Mouse (Mus musculus) heart, adult 11 months (tissue): ENCODE results near the gene Gm5426.
A peak's percentile ranks its signal among the peaks of the same experiment; 100 is the strongest.

ENCODE experiments used
- DNase-seq: peaks from one replicate; pipeline ENCODE4 v3.0.0; 2022

The Gm5426 gene

GRCm38 (mm10) chr10:96139274-96139673 is 2.9 kb downstream of the Gm5426 start:
- peak; percentile 90 for DNase-seq

- peak; percentile 45 for DNase-seq
Measured at GRCm38 (mm10) chr10:96146578-96146977, 10.2 kb downstream of the Gm5426 start.

DNA sequence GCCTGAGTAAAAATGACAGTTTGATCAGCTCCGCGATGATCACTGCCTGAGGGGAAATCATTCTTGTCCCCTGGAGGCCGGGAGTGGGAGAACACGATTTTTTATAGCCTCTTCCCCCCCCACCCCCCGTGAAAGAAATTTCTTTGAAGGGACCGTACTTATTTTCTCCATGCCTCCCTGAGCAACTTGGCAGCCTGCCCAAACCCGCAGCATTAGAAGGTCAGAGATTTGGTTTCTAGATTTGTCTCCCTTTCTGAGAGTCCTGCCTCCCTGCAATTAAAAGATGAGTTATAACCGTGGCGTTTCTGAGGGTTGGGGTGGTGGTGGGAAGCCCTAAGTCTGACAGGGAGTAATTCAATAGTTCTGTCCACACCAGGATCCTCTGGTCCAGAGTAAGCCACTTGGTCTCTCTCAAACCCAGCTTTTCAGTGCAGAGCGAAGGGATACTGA is 11.9 kb downstream of the Gm5426 start:
- peak; percentile 62 for DNase-seq

GRCm38 (mm10) chr10:96150401-96151116 is 14.2 kb downstream of the Gm5426 start:
- DNase-seq: peak; percentile 95

- DNase-seq: peak; percentile 42
Measured at GRCm38 (mm10) chr10:96153315-96153714, 16.9 kb downstream of the Gm5426 start.

DNA sequence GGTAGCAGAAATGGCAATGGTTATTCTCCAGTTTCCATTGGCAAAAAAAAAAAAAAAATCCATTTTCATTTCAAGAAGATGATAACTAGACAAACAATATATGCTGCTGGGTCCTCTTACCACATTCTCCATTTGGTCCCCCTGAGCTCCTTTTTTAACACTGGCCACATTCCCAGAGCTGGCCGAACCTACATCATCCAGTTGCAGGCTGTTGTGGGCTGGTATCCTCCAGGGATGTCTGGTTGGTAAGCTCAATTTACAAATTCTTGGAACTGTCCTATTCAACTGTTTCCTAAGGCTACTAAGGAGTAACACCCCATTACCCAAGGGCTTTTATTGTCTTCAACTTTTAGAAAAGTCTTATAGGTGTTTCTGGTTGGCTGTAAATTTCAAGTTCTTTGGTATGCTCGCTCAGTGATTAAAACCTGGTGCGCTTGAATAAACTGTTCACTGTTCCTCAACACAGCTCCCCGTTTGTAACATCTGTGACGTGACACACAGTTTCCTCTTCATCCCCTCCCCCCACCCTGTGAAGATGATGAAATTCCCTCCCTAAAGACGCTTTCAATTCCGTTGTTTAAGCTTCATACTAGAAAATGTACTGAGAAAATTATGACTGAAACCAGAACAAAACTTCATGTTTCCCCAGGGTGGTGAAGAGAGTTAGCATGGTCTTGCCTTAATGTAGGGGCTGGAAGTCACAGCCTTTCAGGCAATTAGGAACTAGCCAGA is 26.7 kb downstream of the Gm5426 start:
- peak; percentile 91 for DNase-seq

DNA sequence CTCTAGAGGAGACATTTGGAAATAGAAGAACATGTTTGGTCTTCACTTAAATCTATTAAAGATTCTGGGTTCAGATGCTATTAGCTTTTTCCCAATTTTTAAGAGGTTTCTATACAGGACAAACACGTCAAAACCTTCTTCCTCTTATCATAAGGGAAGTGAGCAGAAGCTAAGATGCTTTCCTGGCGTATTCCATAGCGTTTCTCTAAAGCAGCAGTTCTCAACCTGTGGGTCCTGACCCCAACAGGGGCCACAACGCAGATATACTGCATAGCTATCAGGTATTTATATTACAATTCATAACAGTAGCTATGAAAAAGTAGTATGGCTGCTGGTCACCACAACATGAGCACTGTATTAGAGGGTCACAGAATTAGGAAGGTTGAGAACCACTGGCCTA is 27.4 kb downstream of the Gm5426 start:
- peak; percentile 66 for DNase-seq

DNA sequence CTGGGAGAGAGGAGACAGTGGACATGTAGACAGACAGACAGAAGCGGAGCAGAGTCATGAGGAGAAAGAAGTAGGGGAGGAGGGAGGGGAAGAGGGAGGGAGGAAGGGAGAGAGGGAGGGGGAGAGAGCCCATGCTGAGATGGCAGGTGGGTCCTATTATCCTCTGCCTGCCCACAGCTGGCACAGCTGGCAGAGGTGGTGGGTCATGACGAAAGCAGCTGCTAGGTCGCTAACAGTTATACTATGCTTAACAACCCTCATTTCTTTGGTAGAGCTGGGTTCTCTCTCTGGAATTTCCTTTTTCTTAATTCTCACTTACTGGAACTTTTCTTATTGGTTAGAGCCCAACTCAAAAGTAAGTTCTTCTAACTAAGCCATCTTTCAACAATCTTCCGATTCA is 28.9 kb downstream of the Gm5426 start:
- DNase-seq: peak; percentile 18

DNA sequence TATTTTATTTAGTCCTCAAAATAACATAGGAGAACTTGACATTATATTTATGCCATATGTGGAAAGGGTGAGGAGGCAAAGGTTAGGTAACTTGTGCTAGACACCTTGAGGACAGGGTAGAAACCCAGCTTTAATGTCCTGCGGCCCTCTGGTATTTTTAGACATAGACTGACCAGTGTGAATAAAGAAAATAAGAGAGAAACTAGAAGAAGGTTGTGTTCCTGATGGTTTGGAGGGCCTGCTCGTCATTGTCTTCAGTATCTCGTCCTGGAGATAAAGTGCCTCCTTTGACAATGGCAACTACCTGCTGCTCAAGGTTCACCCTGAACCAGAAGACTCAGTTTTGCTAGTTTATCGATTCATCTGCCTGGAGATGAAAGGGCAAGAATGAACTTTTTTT is 32.6 kb downstream of the Gm5426 start:
- DNase-seq: peak; percentile 54

DNA sequence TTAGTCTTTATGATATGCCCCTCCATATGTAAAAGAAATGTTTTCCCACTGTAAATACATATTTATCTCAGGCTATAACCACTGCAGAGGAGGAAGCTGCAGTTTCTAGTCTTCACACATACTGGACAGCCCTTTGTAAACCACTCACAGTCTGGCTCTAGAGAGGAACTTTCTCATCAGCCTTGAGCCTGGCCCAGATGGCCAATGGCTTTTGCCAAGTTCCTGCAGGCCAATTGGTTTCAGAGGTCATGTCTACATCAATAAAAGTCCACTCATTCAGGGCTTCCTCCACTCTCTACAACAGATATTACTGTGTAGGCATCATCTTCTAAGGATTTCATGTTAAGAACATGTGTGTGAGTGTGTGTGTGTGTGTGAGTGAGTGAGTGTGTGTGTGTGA is 35.1 kb downstream of the Gm5426 start:
- DNase-seq: peak; percentile 94

- peak; percentile 43 for DNase-seq
Measured at GRCm38 (mm10) chr10:96172964-96173363, 36.6 kb downstream of the Gm5426 start.

DNA sequence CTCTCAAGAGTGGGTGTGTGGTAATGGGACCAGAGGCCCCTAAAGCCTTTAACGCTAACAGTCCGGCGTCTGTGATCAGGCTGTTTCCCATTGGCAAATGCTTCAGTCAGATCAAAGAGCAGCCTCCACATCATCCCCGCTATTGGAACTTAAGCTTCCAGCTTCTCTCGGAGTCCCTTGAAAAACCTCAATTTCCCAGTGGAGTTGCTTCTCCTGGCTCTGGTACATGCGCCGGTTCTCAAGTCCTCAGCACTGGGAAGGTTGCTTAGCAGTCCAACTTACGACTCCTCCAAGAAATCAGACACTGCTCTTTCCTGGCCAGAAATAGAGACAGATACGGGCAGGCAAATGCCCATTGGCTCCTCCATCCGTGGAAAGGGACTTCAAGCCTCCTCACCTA is 37.4 kb downstream of the Gm5426 start:
- peak; percentile 87 for DNase-seq

GRCm38 (mm10) chr10:96176916-96177315 is 40.5 kb downstream of the Gm5426 start:
- DNase-seq: peak; percentile 62

DNA sequence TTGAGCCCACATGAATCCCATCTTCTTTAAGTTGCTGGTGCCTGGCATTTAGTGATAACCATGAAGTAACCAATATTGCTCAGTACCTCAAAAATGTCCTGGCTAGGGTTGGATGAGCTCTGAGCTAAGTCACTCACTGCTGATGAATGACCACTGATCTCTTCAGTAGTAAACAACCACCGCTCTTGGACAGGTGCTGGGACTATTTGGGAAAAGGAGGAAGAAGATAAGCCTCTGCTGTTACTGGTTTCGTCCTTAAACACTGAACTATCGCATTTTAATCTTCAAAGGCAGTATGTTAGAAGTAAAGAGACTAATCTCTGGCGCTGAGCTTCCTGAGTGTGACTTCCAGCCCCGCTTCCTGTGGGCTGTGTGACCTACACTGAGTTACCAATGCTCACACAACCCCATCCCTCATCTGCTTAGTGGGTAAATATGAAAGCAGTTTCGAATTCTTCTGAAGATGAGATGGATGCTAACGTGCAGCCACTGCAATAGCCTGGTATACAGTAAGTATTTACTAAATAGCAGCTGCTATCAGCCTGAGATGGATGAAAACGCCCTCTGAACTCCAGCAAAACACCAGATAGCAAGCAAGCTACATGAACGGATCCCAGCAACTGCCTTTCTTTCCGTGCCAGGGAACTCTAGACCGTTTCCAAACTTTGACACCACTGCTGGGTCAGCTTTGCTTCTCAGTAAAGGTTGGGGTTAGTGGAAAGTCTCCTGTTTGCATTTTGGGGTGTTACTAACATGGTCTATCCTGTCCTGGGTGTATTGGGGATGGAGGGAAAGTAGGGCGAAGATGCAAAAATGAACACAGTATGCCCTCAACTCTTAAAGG is 44.4 kb downstream of the Gm5426 start:
- peak; percentile 91 for DNase-seq

- peak; percentile 95 for DNase-seq
Measured at GRCm38 (mm10) chr10:96181398-96181790, 45.0 kb downstream of the Gm5426 start.

GRCm38 (mm10) chr10:96181883-96182628 is 45.7 kb downstream of the Gm5426 start:
- peak; percentile 70 for DNase-seq

GRCm38 (mm10) chr10:96185026-96185425 is 48.6 kb downstream of the Gm5426 start:
- DNase-seq: peak; percentile 42

DNA sequence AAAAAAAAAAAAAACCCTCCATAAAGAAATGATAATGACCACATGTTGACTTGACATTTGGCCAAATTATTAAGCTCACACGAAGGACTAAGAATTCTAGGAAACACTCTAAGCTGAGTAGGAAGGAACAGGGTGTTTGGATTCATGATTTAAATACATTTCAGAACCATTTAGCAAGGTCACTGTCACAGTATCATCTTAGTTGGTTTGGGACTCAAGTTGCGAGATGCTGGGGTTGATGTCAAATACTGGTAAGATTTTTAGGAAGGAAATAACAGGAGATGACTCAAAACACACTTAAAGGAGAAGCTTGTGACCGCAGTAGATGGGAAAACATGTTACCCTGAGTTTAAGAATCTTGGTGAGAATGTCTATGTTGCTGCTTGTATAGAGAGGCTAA is 49.2 kb downstream of the Gm5426 start:
- DNase-seq: peak; percentile 50
